Mouse (Mus musculus) erythroblast, embryonic 14.5 days (primary cell): ENCODE data around the gene Fam104a. TPM values are rescaled to one million over a fixed set of nuclear protein-coding genes. Genes with fewer than 3 reads are reported as not detected.

Experiments used
- H3K27me3 ChIP-seq: 2 replicates; pipeline ENCODE4 v1.6.1; 2012; ENCODE audit warnings: inconsistent platforms; ENCODE audit not compliant: control insufficient read depth
- H3K36me3 ChIP-seq: 2 replicates; pipeline ENCODE4 v1.6.1; 2012; ENCODE audit warnings: mild to moderate bottlenecking, inconsistent platforms; ENCODE audit not compliant: control insufficient read depth
- H3K4me1 ChIP-seq: 2 replicates; pipeline ENCODE4 v1.6.1; 2012; ENCODE audit warnings: inconsistent platforms; ENCODE audit not compliant: control insufficient read depth
- H3K4me3 ChIP-seq: replicated peaks from 2 replicates; pipeline ENCODE3; 2012; ENCODE audit warnings: moderate library complexity, mild to moderate bottlenecking, inconsistent platforms
- H3K9me3 ChIP-seq: 2 replicates; pipeline ENCODE4 v1.6.1; 2012; ENCODE audit warnings: low read length, inconsistent platforms, mixed read lengths; ENCODE audit not compliant: control insufficient read depth
- GATA1 ChIP-seq: IDR thresholded peaks from 2 replicates; pipeline ENCODE4 v1.6.1; 2012; ENCODE audit warnings: low read length, inconsistent platforms, mixed read lengths
- TAL1 ChIP-seq: IDR thresholded peaks from 3 replicates; pipeline ENCODE4 v1.6.1; 2012; ENCODE audit warnings: low read length, inconsistent platforms, mixed read lengths
- polyA plus RNA-seq: library from polyadenylated mRNA; stranded (reverse); fragments of >175 nt; gene quantifications from 2 replicates; pipeline ENCODE4 v1.2.3, GENCODE M21; 2012

Fam104a gene
- polyA plus RNA-seq, 1 experiment: 53.9 TPM

DNA sequence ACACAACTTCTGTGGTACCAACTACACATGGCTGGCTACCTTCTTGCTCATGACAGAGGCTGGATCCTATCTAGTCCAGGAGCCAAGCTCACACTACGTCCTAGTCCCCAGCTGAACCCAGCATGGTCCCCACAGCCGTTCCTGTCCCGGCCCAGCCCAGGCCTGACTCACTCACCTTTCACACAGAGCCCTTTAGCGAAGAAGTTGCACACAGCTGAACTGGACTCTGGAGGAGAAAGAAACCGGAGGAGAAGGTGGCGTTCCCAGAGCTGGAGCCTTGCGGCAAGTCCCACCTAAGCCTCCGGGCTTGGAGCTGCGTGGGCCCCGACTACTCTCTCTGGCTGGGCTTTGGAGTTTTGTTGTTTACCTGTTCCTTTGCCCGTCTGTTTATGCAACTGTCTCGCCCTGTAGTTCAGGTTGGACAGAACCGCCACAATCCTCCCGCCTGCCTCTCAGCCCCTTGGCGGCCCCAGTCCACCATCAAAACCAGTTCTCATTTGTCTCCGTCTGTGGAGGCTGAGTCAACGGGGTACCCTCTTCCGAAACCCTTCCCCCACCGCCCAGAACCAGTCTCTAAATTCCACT, 24.8 kb upstream of the Fam104a start:
- TF ChIP-seq GATA1 (no peak), TAL1 (no peak)
- H3K4me3 ChIP-seq: no peak overlapping the region
- H3K36me3 ChIP-seq: no peaks in the 10 kb centered on the region
- H3K9me3 ChIP-seq: no peaks in the 10 kb centered on the region
- H3K4me1 ChIP-seq: no peaks in the 10 kb centered on the region; the same call in 1 of the 2 replicates
- H3K27me3 ChIP-seq: peaks cover 22% of the 10 kb centered on the region

DNA sequence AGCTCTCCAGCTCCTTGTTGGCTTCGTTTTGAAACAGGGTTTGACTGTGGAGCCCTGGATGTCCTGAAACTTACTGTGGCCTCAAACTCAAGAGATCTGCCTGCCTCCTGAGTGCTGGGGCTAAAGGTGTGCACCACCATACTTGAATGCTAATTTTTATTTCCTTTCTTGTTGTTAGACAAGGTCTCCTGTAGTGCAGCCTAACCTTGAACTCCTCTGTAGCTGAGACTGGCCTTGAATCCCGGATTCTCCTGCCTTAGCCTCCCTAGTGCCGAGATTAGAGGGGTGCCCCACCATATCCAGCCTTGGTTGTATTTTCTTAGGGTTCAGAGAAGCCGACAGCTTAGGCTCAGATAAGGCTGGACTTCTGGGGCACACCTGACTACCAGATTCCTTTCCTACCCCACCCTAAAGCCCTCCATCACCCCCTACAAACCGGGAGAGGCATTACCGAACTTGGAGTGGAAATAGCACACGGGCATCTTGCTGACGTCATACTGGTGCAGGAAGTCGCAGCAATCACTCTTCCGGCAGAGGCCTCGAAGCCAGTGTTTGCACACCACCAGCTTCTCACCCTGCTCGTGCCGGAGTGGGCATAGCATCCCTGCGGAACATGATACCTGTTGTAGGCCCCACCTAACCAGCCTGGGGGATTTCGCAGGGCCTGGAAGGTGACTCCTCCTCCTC, 22.2 kb upstream of the Fam104a start:
- Histone ChIP-seq H3K36me3 (no peaks in the 10 kb centered on the region), H3K4me3 (no peak overlapping the region), H3K27me3 (peaks cover 22% of the 10 kb centered on the region), H3K9me3 (no peaks in the 10 kb centered on the region), H3K4me1 (no peaks in the 10 kb centered on the region; the same call in 1 of the 2 replicates)
- TF ChIP-seq TAL1: no peak
- no peak for TF ChIP-seq GATA1

DNA sequence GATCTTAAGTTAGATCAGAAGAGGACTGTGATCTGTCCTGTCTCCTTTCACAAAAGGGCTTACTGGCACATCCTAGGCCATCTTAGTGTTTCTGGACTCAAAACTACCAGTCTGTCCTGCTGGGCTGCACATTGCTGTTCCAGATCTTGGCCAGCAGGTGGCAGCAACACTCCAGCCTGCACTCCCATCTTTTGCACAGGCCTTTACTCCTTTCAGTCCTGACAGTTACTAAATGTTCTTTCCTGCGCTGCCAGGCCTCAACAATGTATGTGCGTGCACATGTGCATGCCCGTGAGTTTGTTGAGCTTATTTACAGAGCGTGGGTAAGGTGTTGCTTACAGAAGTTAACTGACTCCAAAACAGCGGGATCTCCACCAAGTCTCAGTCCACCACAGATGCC, 19.8 kb upstream of the Fam104a start:
- TF ChIP-seq GATA1 (no peak), TAL1 (no peak)
- Histone ChIP-seq H3K9me3 (no peaks in the 10 kb centered on the region), H3K4me3 (no peak overlapping the region), H3K27me3 (peaks cover 2% of the 10 kb centered on the region), H3K36me3 (peaks cover 2% of the 10 kb centered on the region), H3K4me1 (no peaks in the 10 kb centered on the region; the same call in 1 of the 2 replicates)

DNA sequence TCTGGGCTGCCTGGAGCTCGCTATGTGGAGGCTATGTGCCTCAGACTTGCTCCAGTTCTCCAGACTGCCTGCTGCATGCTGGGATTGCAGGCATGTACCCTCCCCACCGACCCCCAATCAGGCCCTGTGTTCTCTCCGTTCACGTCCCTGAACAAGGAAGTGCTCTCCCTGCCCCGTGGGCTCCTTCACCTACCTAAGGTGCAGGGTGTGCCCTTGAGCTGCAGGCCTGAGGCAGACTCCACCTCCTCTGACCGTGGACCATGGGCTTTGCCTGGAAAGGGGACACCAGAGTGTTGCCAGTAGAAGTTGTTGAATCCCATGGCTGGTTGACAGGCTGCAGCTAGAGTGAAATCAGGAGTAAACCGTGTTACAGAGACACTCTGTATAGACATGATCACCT, 15.7 kb upstream of the Fam104a start:
- Histone ChIP-seq H3K36me3 (peaks cover 20% of the 10 kb centered on the region), H3K4me1 (no peaks in the 10 kb centered on the region; the same call in 1 of the 2 replicates), H3K4me3 (no peak overlapping the region), H3K9me3 (peaks cover 4% of the 10 kb centered on the region), H3K27me3 (no peaks in the 10 kb centered on the region)
- no peak for TF ChIP-seq TAL1
- TF ChIP-seq GATA1: no peak

DNA sequence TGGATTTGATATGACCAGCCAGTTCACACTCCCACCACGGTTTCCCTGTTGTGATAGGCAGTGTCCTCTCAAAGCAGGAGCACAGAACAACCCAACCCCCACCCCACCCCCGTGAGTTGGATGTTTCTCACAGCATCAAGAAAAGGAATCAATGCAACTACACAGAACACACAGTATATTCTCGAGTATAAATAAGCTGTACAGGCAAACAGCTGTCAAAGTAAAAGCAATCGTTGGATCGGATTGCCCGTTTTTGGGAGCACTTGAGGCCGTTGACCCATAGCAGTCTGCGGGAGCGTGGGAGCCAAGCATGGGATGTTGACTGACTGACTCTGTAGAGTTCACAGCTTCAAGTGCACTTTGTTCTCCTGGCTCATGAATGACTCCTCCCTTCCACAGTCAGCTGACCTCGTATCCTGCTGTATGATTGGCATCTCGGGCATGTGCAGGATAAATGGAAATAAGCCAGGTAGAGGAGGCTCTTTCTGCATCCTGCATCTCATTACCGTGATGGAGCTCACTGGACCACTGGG, 14.1 kb upstream of the Fam104a start:
- Histone ChIP-seq H3K9me3 (peaks cover 4% of the 10 kb centered on the region), H3K36me3 (peaks cover 34% of the 10 kb centered on the region), H3K4me1 (no peaks in the 10 kb centered on the region; the same call in 1 of the 2 replicates), H3K4me3 (no peak overlapping the region), H3K27me3 (no peaks in the 10 kb centered on the region)
- no peak for TF ChIP-seq TAL1
- TF ChIP-seq GATA1: no peak

DNA sequence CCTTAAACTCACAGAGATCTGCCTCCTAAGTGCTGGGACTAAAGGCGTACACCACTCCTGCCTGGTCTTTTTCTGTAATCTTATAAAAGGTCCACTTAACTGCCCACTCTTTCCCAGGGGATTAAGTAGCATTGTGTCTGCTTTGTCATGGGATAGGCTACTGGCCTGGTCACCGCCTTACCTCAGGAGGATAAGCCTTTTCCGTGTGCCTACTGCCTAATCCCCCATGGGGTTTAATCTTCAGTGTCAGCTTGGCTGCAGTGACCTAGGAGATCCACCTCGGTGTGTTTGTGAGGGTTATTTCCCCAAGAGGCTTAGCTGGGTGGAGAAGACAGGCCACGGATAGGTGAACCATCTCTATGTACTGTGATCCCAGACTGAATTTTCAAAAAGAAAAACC, 13.6 kb upstream of the Fam104a start:
- no peaks in the 10 kb centered on the region; the same call in 1 of the 2 replicates for H3K4me1 ChIP-seq
- H3K4me3 ChIP-seq: no peak overlapping the region
- H3K9me3 ChIP-seq: peaks cover 4% of the 10 kb centered on the region
- peaks cover 39% of the 10 kb centered on the region for H3K36me3 ChIP-seq
- H3K27me3 ChIP-seq: no peaks in the 10 kb centered on the region
- TF ChIP-seq TAL1 (no peak), GATA1 (no peak)

DNA sequence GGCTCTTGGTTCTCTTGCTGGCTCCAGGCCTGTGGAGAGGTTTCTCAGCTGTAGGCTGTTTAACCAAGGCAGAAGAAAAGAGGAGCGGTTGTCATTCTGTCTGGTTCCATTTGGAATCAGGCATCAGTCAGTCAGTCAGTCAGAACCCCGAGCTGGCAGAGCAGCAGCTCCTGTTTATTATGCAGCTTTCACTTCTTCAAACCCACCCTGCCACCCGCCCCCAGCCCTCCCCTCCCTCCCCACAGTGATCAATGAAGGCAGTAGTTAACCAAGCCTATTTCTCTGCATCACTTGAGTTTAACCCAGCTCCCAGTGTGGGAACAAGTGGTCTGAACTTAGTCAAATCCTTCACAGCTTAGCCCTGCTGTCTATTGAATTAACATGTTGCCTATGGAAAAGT, 7.9 kb upstream of the Fam104a start:
- Histone ChIP-seq H3K4me1 (peaks cover 11% of the 10 kb centered on the region), H3K27me3 (no peaks in the 10 kb centered on the region), H3K9me3 (peaks cover 1% of the 10 kb centered on the region), H3K4me3 (no peak overlapping the region), H3K36me3 (peaks cover 87% of the 10 kb centered on the region)
- TF ChIP-seq TAL1: no peak
- no peak for TF ChIP-seq GATA1

DNA sequence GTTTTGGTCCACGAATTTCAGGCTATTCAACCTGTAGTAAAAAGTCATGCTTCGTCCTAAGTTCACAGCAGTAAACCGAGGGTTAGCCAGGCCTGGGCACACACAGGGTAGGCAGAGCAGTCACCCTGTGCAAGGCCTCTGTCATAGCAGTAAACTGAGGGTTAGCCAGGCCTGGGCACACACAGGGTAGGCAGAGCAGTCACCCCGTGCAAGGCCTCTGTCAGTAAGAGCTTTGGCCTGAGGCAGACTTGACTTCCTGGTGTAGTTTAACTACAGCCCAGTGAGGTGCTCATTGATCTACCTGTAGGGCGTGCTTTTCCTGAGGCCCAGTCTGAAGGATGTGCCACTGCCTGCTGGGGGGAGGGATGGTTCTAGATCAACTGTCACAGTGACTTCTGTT, 7.4 kb upstream of the Fam104a start:
- Histone ChIP-seq H3K9me3 (no peaks in the 10 kb centered on the region; the same call in 1 of the 2 replicates), H3K4me1 (peaks cover 17% of the 10 kb centered on the region), H3K4me3 (no peak overlapping the region), H3K27me3 (no peaks in the 10 kb centered on the region), H3K36me3 (peaks cover 90% of the 10 kb centered on the region)
- no peak for TF ChIP-seq TAL1
- TF ChIP-seq GATA1: no peak

DNA sequence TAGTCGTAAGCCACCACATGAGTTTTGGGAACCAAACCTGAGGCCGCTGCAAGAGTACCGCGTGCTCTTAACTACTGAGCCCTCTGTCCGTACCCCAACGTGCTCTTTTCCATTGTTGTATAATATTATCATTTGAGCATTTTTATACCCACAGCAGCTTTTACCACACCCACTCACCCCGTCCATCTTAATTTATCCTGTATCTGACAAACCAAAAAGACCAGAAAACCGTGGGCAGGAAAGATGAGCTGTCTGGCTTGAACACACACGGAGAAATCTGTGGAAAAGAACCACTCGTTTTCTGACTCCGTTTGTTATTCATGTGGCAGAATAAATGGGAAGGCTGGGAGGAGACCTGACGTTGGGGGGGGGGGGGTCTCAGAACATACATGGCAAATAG, 6.6 kb upstream of the Fam104a start:
- Histone ChIP-seq H3K27me3 (no peaks in the 10 kb centered on the region), H3K4me1 (peaks cover 20% of the 10 kb centered on the region), H3K9me3 (no peaks in the 10 kb centered on the region; the same call in 1 of the 2 replicates), H3K36me3 (peaks cover 87% of the 10 kb centered on the region), H3K4me3 (no peak overlapping the region)
- TF ChIP-seq TAL1 (no peak), GATA1 (no peak)
